Mouse (Mus musculus): ENCODE measurements around the gene Cdh23.

DNA sequence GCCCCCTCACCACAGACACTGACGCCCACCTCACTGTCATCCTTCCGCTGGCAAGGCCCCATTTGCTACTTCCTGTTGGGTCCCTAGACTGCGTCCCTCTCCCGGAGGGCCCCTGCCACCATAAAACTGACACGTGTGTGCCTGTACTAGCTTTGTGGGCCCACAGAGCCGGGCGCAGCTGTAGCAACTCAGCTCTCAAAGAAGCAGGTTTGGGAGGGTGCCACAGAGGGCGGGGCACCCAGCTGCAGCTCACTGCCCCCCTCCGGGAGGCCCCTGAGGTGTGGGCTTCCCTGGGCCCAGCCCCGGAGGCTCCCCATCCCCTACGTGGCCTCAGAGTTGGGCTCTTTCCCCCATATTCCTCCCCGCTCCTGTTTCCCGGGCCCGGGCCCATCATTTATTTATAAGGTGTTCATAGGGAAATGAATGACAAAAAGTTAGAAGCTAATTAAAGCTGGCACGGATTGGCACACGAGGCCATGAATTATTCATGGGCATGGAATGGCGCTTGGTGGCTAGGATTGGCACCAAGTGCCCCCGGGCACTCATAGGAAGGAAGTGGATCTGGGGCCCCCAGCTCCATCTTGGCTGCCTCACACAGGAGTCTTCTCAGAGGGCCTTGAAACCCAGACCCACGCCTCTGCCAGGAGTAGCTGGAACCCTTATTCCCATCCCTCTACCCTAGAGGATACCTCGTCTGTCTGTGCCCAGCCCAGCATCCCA, 4.5 kb downstream of the Cdh23 start:
- TF ChIP-seq TCF12 (IDR thresholded peaks at IDR 0.05; ENCODE audit: insufficient read depth, poor library complexity, severe bottlenecking): no peak
- no peak for TF ChIP-seq MAX (IDR thresholded peaks at IDR 0.05; ENCODE audit: low read depth)
- TF ChIP-seq POLR2A (IDR thresholded peaks at IDR 0.05; ENCODE audit: insufficient read length, low read depth): no peak

All from myocyte (in vitro differentiated cells).